Mouse (Mus musculus) c-Kit-positive CD71-negative TER-119-negative erythroid progenitor cells, embryonic 14.5 days (primary cell): Measurements from ENCODE around the gene Zfp974.
"Not testable (repeated sequence)": the region's sequence is repeated elsewhere in the genome, so short reads cannot be mapped to it uniquely, and the experiment has no call there.

Experiments
- DNase-seq: peaks from one replicate; pipeline ENCODE4 v3.0.0-alpha.2; 2013; ENCODE audit warnings: low read depth

Gene Zfp974

DNA sequence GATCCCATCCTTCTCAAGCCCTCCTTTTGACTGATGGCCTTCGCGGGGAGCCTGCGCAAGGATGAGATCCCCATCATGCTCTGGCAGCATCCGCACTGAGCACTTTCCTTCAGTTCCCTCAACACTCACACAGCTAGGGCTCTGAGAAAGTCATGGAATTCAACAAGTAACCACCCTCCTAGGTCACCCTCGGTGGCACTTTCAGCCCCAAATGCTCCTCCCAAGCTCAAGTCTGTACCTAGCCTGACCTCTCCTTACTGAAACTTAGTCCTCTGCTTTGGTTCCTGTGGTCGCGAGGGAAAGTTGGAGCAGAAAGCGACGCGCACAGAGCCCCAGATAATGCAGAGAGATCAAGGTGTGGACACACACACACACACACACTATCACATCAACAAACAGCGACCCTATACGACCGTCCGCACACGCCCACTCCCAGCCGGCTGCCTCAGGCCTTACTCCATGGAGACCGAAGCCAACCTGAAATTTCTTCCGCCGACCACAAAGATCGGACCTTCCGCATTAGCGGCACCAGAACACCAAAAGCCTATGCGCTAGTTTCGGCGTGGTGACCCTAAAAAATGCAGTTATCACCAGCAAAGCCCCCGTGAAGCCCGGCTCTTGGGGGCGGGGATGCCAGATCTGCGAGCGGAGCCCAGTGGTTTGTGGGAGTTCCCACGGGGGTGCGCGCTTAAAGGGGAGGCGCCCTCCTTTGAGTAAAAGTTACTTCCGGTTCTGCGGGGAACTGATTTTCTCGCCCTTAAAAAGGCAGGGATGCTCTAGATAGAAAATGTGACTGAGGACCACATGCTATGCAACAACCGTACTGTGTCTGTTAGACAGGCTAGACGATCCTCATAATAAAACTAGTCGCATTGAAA lies at the start of gene Zfp974:
Gene Zfp974, minus strand, starts transcription at position 643 of the 878 bp plus-strand sequence.
- DNase-seq: peak; percentile 37

DNA sequence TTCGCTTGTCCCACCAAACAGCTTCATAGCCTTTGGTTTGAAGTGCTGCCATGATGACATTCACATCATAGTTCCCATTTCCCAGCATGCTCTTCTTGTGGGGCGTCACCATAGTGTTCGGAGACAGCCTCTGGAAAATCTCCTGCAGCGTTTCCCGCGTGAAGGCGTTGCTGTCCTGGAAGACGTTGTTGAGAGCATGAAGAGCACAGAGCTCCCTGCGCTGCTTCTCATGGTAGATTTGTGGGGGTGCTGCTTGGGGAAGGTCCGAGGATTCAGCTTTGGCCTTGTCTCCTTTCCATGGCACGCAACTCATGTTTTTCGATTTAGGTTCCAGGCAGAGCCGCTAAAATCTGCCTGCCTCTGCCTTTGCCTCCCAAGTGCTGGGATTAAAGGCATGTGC lies 20.2 kb upstream of the Zfp974 start:
- DNase-seq: not testable (repeated sequence)

DNA sequence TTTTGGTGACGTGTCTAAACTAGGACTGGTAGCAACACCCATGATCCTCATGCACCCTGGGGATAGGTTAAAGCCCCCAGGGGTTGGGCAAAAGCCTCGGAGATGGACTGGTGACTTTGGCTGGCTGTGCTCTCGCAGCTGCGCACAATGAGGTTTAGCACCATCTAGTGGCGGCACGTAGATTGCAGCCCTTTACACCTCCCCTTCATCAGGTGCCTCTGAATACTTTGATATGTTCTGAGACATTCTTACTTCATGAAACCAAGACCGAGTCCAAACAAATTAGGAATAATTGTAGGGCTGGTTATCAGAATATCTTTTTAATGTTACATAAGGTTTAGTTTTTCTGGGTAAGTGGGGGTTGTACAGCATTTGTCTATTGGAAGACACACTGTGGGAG lies 12.6 kb upstream of the Zfp974 start:
- DNase-seq: not testable (repeated sequence)

GRCm38 (mm10) chr7:27933800-27934158 lies 4.5 kb upstream of the Zfp974 start:
- not testable (repeated sequence) for DNase-seq

GRCm38 (mm10) chr7:27933050-27933799 lies 4.0 kb upstream of the Zfp974 start:
- peak; percentile 49 for DNase-seq

DNA sequence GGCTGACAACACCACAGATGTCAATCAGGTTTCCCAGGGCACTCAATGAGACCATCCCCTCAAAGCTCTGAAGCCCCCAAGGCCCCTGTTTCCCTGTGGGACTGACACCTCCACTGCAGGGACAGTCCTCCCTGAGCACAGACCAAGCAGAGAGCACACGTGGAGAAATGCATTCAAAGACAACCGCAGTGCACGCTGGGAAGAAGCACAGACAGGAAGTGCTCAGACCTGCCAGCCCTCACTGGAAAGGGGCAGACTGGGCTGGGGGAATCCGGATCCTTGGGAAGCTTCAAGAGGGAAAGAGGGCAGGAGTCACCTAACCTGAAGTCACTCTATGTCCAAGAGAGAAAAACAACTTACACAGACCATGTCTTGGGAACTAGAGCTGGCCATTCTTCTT lies 2.2 kb downstream of the Zfp974 start:
- not testable (repeated sequence) for DNase-seq

- DNase-seq: not testable (repeated sequence)
Observed at GRCm38 (mm10) chr7:27910952-27911351, 18.3 kb downstream of the Zfp974 start.

GRCm38 (mm10) chr7:27905061-27905848 lies 24.0 kb downstream of the Zfp974 start:
- DNase-seq: no peak

- DNase-seq: no peak
Observed at GRCm38 (mm10) chr7:27900601-27901000, 28.7 kb downstream of the Zfp974 start.

DNA sequence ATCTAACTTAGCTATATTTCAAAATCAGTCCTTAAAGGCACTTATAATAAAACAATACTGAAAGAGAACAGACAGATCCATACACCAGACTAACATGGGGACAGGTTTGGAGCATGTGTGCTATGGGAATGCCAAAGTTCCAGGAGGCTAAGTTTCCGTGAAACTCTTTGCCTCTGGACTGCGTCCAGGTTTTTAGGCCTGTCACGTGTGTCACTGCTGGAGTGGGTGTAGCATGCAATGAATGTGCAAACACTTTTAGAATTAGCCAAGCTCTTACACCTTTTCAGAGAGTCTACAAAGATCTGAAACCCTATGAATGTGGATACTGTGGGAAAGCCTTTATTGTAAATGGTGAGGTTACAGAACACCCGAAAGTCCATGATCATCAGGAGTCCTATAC lies 47.5 kb downstream of the Zfp974 start:
- DNase-seq: no peak

DNA sequence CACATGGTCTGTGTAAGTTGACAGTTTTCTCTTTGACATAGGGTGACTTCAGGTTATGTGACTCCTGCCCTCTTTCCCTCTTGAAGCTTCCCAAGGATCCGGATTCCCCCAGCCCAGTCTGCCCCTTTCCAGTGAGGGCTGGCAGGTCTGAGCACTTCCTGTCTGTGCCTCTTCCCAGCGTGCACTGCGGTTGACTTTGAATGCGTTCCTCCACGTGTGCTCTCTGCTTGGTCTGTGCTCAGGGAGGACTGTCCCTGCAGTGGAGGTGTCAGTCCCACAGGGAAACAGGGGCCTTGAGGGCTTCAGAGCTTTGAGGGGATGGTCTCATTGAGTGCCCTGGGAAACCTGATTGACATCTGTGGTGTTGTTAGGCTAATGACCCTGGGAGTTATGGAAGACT lies 66.7 kb downstream of the Zfp974 start:
- DNase-seq: not testable (repeated sequence)

DNA sequence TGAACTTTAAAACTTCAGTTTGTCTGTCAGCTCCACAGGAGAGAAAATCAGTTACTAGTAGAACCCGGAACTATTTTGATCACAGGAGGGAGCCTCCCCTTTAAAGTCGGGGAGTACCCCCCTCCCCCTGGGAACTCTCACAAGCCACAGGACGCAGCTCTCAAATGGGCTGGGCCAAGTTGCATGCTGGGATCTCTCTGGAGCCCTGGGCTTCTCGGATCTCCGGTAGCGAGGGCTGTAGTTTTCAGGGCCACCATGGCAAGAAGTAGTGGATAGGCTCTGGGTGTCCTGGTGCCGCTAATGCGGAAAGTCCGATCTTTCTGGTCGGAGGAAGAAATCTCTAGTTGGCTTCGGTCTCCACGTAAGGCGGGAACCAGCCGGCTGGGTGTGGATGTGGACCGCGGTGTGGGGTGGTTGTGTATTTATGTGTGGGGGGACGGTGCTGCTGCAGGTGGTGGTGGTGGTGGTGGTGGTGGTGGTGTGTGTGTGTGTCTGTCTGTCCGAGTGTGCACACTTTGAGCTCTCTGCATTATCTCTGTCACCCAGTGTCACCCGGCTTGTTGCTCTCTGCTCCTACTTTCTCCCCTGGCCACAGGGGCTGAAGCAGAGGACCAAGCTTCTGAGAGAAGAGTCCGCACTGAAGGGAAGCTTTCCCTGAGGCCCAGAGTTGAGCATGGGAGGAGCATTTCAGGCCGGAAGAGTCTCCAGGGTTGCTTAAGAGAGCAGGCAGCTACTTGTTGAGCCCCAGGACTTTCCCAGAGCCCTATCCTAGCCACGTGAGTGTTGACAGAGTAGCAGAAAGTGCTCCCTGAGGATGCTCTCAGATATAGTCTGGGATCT lies 68.6 kb downstream of the Zfp974 start:
- DNase-seq: peak; percentile 79

DNA sequence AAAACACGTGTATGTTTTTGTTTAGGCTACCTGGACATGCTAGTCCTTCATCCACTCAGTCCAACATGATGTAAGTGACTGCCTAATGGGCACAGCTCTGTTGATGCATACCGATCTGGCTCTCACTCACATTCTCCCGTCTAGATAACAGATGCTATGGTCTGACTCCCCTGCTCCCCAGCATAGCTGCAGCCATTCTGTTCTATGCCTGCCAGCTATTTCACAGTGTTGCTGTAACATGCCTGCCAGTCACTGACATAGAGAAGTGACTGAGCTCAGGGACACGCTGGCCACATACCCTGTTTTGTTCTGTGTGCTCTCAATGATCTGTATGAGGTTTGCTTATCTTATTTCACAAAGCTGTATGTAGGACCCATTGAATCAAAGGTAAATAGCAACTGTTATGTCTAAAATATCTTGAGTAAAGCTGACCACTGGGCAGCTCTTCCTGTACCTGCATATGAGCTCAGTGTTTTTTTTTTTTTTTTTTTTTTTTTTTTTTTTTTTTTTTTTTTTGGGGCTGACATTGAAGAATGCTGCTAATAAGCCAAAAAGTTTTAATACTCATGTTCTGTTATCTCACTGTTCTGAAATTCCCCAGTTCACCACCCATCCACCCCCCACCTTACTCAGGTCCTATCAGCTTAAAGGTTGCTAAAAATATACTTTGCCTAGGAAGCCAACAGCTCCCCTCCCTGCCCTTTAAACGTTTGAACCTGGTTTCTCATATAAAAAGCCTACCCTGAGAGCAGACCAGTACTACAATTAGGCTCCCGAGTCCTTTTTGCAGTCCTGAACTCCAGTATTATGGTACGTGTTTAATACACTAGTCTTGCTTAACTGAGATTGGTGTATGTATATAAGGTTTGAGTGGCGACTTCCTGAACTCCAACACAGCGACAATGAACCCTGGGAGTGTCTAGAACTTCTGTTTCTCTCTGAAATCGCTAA lies 69.7 kb downstream of the Zfp974 start:
- no peak for DNase-seq
